Mouse (Mus musculus): ENCODE results near the gene Pink1.

GRCm38 (mm10) chr4:138322692-138323091 is 3.4 kb downstream of the Pink1 start:
- TF ChIP-seq CTCF (IDR thresholded peaks at IDR 0.05; ENCODE audit: low read depth, low read length) (no peak), POLR2A (IDR thresholded peaks at IDR 0.05; ENCODE audit: borderline replicate concordance, low read depth, low read length) (no peak)

Measured in bone marrow macrophage, adult 2 months (primary cell).